Mouse (Mus musculus): Measurements from ENCODE around the gene Socs2.

- no peak for TF ChIP-seq CTCF (IDR thresholded peaks at IDR 0.05; ENCODE audit: insufficient read depth, low read length)
- TF ChIP-seq POLR2A (IDR thresholded peaks at IDR 0.05; ENCODE audit: borderline replicate concordance, extremely low read depth, low read depth, low read length): no peak
Observed at GRCm38 (mm10) chr10:95386527-95386926, 30.5 kb downstream of the Socs2 start.

Data from lung, adult 2 months (tissue).